Mouse (Mus musculus): ENCODE data around the gene Dzip1l. TPM values are rescaled to one million over a fixed set of nuclear protein-coding genes. Genes with fewer than 3 reads are reported as not detected.

Dzip1l gene
- polyA plus RNA-seq, 1 experiment: 1.3 TPM

GRCm38 (mm10) chr9:99639957-99640356 lies 10.7 kb downstream of the Dzip1l start:
- no peaks in the 10 kb centered on the region for H3K36me3 ChIP-seq (ENCODE audit: control insufficient read depth, insufficient read depth, low read length)
- DNase-seq: no peak
- H3K27me3 ChIP-seq (ENCODE audit: control insufficient read depth, insufficient read depth, low read length): no peaks in the 10 kb centered on the region
- H3K4me1 ChIP-seq (replicated peaks; ENCODE audit: control insufficient read depth, insufficient read depth, low read length): no peaks in the 10 kb centered on the region
- H3K27ac ChIP-seq (ENCODE audit: control insufficient read depth, insufficient read depth, low read length): no peak overlapping the region
- WGBS: 95% methylated on average over 5 of the region's 5 CpGs
- H3K4me3 ChIP-seq (ENCODE audit: control insufficient read depth, insufficient read depth, low read length): no peak overlapping the region
- TF ChIP-seq POLR2A (IDR thresholded peaks at IDR 0.05; ENCODE audit: control insufficient read depth, extremely low read depth, insufficient read depth, low read length, poor library complexity) (no peak), CTCF (IDR thresholded peaks at IDR 0.05; ENCODE audit: borderline replicate concordance, control insufficient read depth, extremely low read depth, insufficient read depth, low read length, poor library complexity) (no peak)

- TF ChIP-seq POLR2A (IDR thresholded peaks at IDR 0.05; ENCODE audit: control insufficient read depth, extremely low read depth, insufficient read depth, low read length, poor library complexity) (no peak), CTCF (IDR thresholded peaks at IDR 0.05; ENCODE audit: borderline replicate concordance, control insufficient read depth, extremely low read depth, insufficient read depth, low read length, poor library complexity) (no peak)
- Histone ChIP-seq H3K27me3 (ENCODE audit: control insufficient read depth, insufficient read depth, low read length) (no peaks in the 10 kb centered on the region), H3K36me3 (ENCODE audit: control insufficient read depth, insufficient read depth, low read length) (no peaks in the 10 kb centered on the region)
These were observed 16.1 kb downstream of the Dzip1l start for GRCm38 (mm10) chr9:99645416-99645815.

GRCm38 (mm10) chr9:99646102-99646501 lies 16.8 kb downstream of the Dzip1l start:
- H3K36me3 ChIP-seq (ENCODE audit: control insufficient read depth, insufficient read depth, low read length): no peaks in the 10 kb centered on the region
- H3K27me3 ChIP-seq (ENCODE audit: control insufficient read depth, insufficient read depth, low read length): no peaks in the 10 kb centered on the region
- H3K4me1 ChIP-seq (replicated peaks; ENCODE audit: control insufficient read depth, insufficient read depth, low read length): no peaks in the 10 kb centered on the region
- H3K27ac ChIP-seq (ENCODE audit: control insufficient read depth, insufficient read depth, low read length): no peak overlapping the region
- no peak overlapping the region for H3K4me3 ChIP-seq (ENCODE audit: control insufficient read depth, insufficient read depth, low read length)
- WGBS: 95% methylated on average over 6 of the region's 6 CpGs
- TF ChIP-seq POLR2A (IDR thresholded peaks at IDR 0.05; ENCODE audit: control insufficient read depth, extremely low read depth, insufficient read depth, low read length, poor library complexity) (no peak), CTCF (IDR thresholded peaks at IDR 0.05; ENCODE audit: borderline replicate concordance, control insufficient read depth, extremely low read depth, insufficient read depth, low read length, poor library complexity) (no peak)
- no peak for DNase-seq

More at GRCm38 (mm10) chr9:99645416-99645815, 16.1 kb downstream of the Dzip1l start:
- no peaks in the 10 kb centered on the region for H3K4me1 ChIP-seq (replicated peaks; ENCODE audit: control insufficient read depth, insufficient read depth, low read length)
- H3K4me3 ChIP-seq (ENCODE audit: control insufficient read depth, insufficient read depth, low read length): no peak overlapping the region
- no peak overlapping the region for H3K27ac ChIP-seq (ENCODE audit: control insufficient read depth, insufficient read depth, low read length)
- 94% methylated on average over 6 of the region's 6 CpGs for WGBS
- no peak for DNase-seq

- Histone ChIP-seq H3K4me3 (ENCODE audit: control insufficient read depth, insufficient read depth, low read length) (no peak overlapping the region), H3K27ac (ENCODE audit: control insufficient read depth, insufficient read depth, low read length) (no peak overlapping the region), H3K27me3 (ENCODE audit: control insufficient read depth, insufficient read depth, low read length) (no peaks in the 10 kb centered on the region), H3K36me3 (ENCODE audit: control insufficient read depth, insufficient read depth, low read length) (no peaks in the 10 kb centered on the region), H3K4me1 (replicated peaks; ENCODE audit: control insufficient read depth, insufficient read depth, low read length) (no peaks in the 10 kb centered on the region)
- no peak for TF ChIP-seq CTCF (IDR thresholded peaks at IDR 0.05; ENCODE audit: borderline replicate concordance, control insufficient read depth, extremely low read depth, insufficient read depth, low read length, poor library complexity)
- WGBS: 90% methylated on average over 10 of the region's 10 CpGs
- no peak for DNase-seq
These were observed 31.5 kb downstream of the Dzip1l start for GRCm38 (mm10) chr9:99660756-99661155.

GRCm38 (mm10) chr9:99661606-99662166 lies 32.4 kb downstream of the Dzip1l start:
- DNase-seq: no peak
- 74% methylated on average over 16 of the region's 16 CpGs for WGBS
- no peak overlapping the region for H3K27ac ChIP-seq (ENCODE audit: control insufficient read depth, insufficient read depth, low read length)
- H3K27me3 ChIP-seq (ENCODE audit: control insufficient read depth, insufficient read depth, low read length): no peaks in the 10 kb centered on the region
- no peak for TF ChIP-seq POLR2A (IDR thresholded peaks at IDR 0.05; ENCODE audit: control insufficient read depth, extremely low read depth, insufficient read depth, low read length, poor library complexity)
- TF ChIP-seq CTCF (IDR thresholded peaks at IDR 0.05; ENCODE audit: borderline replicate concordance, control insufficient read depth, extremely low read depth, insufficient read depth, low read length, poor library complexity): no peak
- H3K4me3 ChIP-seq (ENCODE audit: control insufficient read depth, insufficient read depth, low read length): no peak overlapping the region
- H3K4me1 ChIP-seq (replicated peaks; ENCODE audit: control insufficient read depth, insufficient read depth, low read length): no peaks in the 10 kb centered on the region
- no peaks in the 10 kb centered on the region for H3K36me3 ChIP-seq (ENCODE audit: control insufficient read depth, insufficient read depth, low read length)

GRCm38 (mm10) chr9:99662406-99662805 lies 33.1 kb downstream of the Dzip1l start:
- Histone ChIP-seq H3K36me3 (ENCODE audit: control insufficient read depth, insufficient read depth, low read length) (no peaks in the 10 kb centered on the region), H3K4me1 (replicated peaks; ENCODE audit: control insufficient read depth, insufficient read depth, low read length) (no peaks in the 10 kb centered on the region), H3K27ac (ENCODE audit: control insufficient read depth, insufficient read depth, low read length) (no peak overlapping the region), H3K4me3 (ENCODE audit: control insufficient read depth, insufficient read depth, low read length) (no peak overlapping the region), H3K27me3 (ENCODE audit: control insufficient read depth, insufficient read depth, low read length) (no peaks in the 10 kb centered on the region)
- DNase-seq: peak; percentile 31
- WGBS: 25% methylated on average over 7 of the region's 7 CpGs
- TF ChIP-seq CTCF (IDR thresholded peaks at IDR 0.05; ENCODE audit: borderline replicate concordance, control insufficient read depth, extremely low read depth, insufficient read depth, low read length, poor library complexity) (peak; percentile 79; the same call in 1 of the 2 replicates), POLR2A (IDR thresholded peaks at IDR 0.05; ENCODE audit: control insufficient read depth, extremely low read depth, insufficient read depth, low read length, poor library complexity) (no peak)

GRCm38 (mm10) chr9:99662887-99663286 lies 33.6 kb downstream of the Dzip1l start:
- no peaks in the 10 kb centered on the region for H3K27me3 ChIP-seq (ENCODE audit: control insufficient read depth, insufficient read depth, low read length)
- H3K4me3 ChIP-seq (ENCODE audit: control insufficient read depth, insufficient read depth, low read length): no peak overlapping the region
- no peak for TF ChIP-seq POLR2A (IDR thresholded peaks at IDR 0.05; ENCODE audit: control insufficient read depth, extremely low read depth, insufficient read depth, low read length, poor library complexity)
- TF ChIP-seq CTCF (IDR thresholded peaks at IDR 0.05; ENCODE audit: borderline replicate concordance, control insufficient read depth, extremely low read depth, insufficient read depth, low read length, poor library complexity): no peak
- WGBS: 93% methylated on average over 10 of the region's 10 CpGs
- H3K27ac ChIP-seq (ENCODE audit: control insufficient read depth, insufficient read depth, low read length): no peak overlapping the region
- H3K36me3 ChIP-seq (ENCODE audit: control insufficient read depth, insufficient read depth, low read length): no peaks in the 10 kb centered on the region
- no peaks in the 10 kb centered on the region for H3K4me1 ChIP-seq (replicated peaks; ENCODE audit: control insufficient read depth, insufficient read depth, low read length)
- no peak for DNase-seq

All from thymus, adult 2 months (tissue).